Mouse (Mus musculus) liver, postnatal 0 days (tissue): ENCODE measurements at regions not wholly inside any gene's neighbourhood (a gene's known extent, or its start where the extent isn't known, plus 50 kb on each side); places are given as distances from the start of the nearest gene placed in this dataset.

ENCODE experiments used
- CTCF ChIP-seq: sonication (generic); IDR thresholded peaks from 2 replicates; pipeline ENCODE4 v1.5.1; 2016; ENCODE audit warnings: antibody characterized with exemption, low read depth
- EP300 ChIP-seq: IDR thresholded peaks from 2 replicates; pipeline ENCODE4 v1.6.1; 2016; ENCODE audit warnings: antibody characterized with exemption, low read depth, mild to moderate bottlenecking

GRCm38 (mm10) chr16:84606804-84607095 is 91.8 kb downstream of the A730009L09Rik start:
- no peak for TF ChIP-seq EP300
- no peak for TF ChIP-seq CTCF
